Mouse (Mus musculus) gastrocnemius, adult 8-10 months (tissue): ENCODE results near the gene Arhgap21. TPM values are rescaled to one million over a fixed set of nuclear protein-coding genes. Genes with fewer than 3 reads are reported as not detected.

ENCODE experiments used
- DNase-seq, 2 experiments: peaks; one replicate each; pipeline ENCODE4 v3.0.0; 2022; ENCODE audit warnings: low spot score in 2 of 2
- total RNA-seq, 4 experiments: library from RNA; stranded (reverse); gene quantifications; 2 replicates each; pipeline ENCODE4 v1.2.4; 2022

The Arhgap21 gene
- total RNA-seq: 10 to 100 TPM; 30.0 to 33.0 (median 30.3) TPM

- DNase-seq: peak; percentile 79 to 84
Observed at GRCm38 (mm10) chr2:20968441-20969200, at the start of gene Arhgap21. Gene Arhgap21, minus strand, starts transcription at chr2:20968881.

- no peak for DNase-seq
Observed at GRCm38 (mm10) chr2:21016589-21016988, 47.9 kb upstream of the Arhgap21 start.

GRCm38 (mm10) chr2:21010806-21011397 lies 42.2 kb upstream of the Arhgap21 start:
- DNase-seq: no peak

GRCm38 (mm10) chr2:21010219-21010618 lies 41.5 kb upstream of the Arhgap21 start:
- DNase-seq: no peak

- DNase-seq: no peak
Observed at GRCm38 (mm10) chr2:21009258-21010140, 40.8 kb upstream of the Arhgap21 start.

GRCm38 (mm10) chr2:21002538-21002937 lies 33.9 kb upstream of the Arhgap21 start:
- DNase-seq: no peak

- no peak for DNase-seq
Observed at GRCm38 (mm10) chr2:21001156-21001555, 32.5 kb upstream of the Arhgap21 start.

GRCm38 (mm10) chr2:20995547-20995946 lies 26.9 kb upstream of the Arhgap21 start:
- DNase-seq: no peak

- no peak for DNase-seq
Observed at GRCm38 (mm10) chr2:20991508-20991907, 22.8 kb upstream of the Arhgap21 start.

GRCm38 (mm10) chr2:20990907-20991306 lies 22.2 kb upstream of the Arhgap21 start:
- no peak for DNase-seq

- no peak for DNase-seq
Observed at GRCm38 (mm10) chr2:20990056-20990455, 21.4 kb upstream of the Arhgap21 start.

- DNase-seq: no peak
Observed at GRCm38 (mm10) chr2:20987822-20988221, 19.1 kb upstream of the Arhgap21 start.

GRCm38 (mm10) chr2:20978726-20979125 lies 10.0 kb upstream of the Arhgap21 start:
- DNase-seq: no peak

- DNase-seq: no peak
Observed at GRCm38 (mm10) chr2:20977051-20977450, 8.4 kb upstream of the Arhgap21 start.

GRCm38 (mm10) chr2:20973513-20973912 lies 4.8 kb upstream of the Arhgap21 start:
- DNase-seq: no peak

- DNase-seq: no peak
Observed at GRCm38 (mm10) chr2:20972180-20972579, 3.5 kb upstream of the Arhgap21 start.

- no peak for DNase-seq
Observed at GRCm38 (mm10) chr2:20971628-20972027, 2.9 kb upstream of the Arhgap21 start.

- peak; percentile 88 to 92 for DNase-seq
Observed at GRCm38 (mm10) chr2:20969201-20970200, 820 bp upstream of the Arhgap21 start.

GRCm38 (mm10) chr2:20967646-20968351 lies 882 bp downstream of the Arhgap21 start:
- peak; percentile 7 to 18 for DNase-seq

GRCm38 (mm10) chr2:20967101-20967645 lies 1.5 kb downstream of the Arhgap21 start:
- peak; percentile 8 to 30 for DNase-seq
